Mouse (Mus musculus): Measurements from ENCODE around the gene Ppp6c.
"Not testable (repeated sequence)": the region's sequence is repeated elsewhere in the genome, so short reads cannot be mapped to it uniquely, and the experiment has no call there.

Gene Ppp6c

DNA sequence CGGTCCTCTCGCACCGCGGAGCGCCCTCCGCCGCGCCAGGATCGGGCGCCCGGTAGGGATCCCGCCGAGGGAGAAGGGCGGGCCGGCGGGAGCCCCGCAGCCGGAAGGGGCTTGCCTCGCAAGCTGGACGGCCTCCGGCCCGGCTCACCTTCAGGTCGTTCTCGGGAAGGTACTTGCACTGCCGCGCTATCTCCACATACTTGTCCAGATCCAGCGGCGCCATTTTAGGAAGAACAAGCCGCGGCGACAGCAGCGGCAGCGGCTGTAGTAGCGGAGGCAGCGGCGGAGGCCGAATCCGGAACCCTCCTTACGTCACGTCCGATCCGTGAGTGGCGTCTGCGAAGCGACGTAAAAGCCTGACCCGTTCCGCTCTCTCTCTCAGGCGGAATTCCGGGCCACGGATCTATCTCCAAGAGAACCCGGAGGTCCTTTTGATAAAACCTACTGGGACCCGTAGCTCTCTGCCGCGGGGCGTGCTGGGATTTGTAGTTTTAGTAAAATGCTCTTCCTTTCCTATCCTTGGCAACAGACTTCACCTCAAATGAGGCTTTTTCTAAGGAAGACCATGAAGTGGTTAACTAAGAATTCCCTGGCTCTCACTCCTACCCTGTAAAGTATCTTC is at the start of gene Ppp6c:
Gene Ppp6c, minus strand, starts transcription at position 433 of the 622 bp plus-strand sequence.
- DNase-seq (ENCODE audit: low spot score in 2 of 2) = peak; percentile 93 to 96

DNA sequence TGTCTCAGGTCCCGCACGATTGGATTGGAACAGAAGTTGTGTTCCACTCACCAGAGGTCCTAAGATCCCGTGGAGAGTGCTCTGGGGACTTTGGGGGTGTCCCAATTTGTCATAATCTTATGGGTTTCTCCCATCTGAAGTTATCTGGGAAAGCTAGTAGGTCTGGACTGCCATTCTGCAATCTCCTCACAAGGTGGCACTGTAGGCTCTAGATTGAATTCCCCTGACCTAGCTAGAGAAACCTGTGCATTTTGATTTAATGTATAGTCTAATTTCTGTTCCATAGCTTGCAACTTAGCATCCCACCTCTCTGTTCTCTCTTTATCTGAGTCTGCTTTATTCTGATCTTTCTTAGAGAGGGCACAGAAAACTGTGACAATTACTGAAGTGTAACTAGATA is 42.1 kb upstream of the Ppp6c start:
- no peak for DNase-seq (ENCODE audit: low spot score in 2 of 2)

- not testable (repeated sequence) for DNase-seq (ENCODE audit: low spot score in 2 of 2)
Measured at GRCm38 (mm10) chr2:39252275-39252674, 26.0 kb upstream of the Ppp6c start.

DNA sequence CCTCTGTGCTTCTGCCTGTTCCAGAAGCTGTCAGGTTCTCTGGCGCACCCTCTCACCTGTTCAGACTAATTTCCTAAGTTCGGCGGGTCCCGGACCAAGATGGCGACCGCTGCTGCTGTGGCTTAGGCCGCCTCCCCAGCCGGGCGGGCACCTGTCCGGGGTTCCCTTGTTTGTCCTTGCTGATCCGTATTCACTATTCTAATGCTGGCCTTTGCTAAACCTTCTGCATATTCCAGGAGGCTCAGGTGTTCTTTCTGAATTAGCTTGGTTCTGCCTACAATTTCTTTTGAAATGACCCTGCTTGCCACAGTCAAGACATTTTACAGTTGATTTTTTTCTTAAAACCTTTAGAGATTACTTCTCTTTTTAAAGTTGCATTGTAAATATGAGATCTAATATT is 20.6 kb upstream of the Ppp6c start:
- DNase-seq (ENCODE audit: low spot score in 2 of 2) = not testable (repeated sequence)

DNA sequence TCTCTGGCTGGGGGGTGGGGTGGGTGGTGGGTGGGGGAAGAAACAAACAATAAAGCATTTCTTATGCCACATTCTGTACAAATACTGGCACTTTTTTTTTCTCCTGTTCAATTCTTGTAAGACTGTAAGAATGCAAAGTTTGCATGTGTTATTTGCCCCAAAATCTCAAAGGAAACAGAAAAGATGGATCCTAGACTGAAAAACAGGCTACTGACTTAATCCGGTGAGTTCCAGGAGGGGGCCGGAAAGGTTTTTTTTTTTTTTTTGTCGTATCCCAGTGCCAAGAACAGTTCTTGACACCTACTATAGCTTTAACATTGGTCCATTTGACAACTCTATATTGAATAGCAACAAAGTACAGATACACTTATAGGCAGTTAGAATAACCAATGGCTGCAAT is 480 bp upstream of the Ppp6c start:
- DNase-seq (ENCODE audit: low spot score in 2 of 2) = no peak

DNA sequence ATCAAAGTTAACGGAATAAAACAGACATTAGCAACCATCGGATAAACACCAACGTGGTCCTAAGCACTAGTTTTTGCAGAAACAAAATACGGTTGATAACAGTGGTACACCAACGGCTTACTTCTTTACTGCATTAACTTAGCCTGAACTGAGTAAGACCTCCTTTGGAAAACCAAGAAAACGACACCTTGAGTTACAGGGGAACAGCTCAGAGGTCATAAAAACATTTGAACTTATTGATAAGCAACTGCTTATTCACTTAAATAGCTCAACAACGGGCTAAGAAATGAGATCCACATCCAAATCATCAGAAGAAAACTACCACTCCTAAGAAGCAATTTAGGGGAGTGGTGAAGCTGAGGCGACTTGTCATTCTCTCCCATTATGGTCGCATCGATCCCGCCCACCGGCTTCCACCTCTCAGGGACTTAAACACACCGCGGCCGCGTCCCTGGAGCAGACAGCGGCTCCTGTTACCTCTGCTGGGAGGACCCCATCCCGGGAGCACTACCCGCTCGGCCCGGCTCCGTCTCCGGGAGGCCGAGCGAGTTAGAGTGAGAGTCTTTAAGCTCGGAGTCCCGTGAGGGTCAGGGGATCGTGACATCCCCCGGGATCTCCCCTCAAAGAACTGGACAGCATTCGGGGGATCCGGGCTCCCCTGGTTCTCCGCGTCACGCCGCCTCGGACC is 776 bp downstream of the Ppp6c start:
- DNase-seq (ENCODE audit: low spot score in 2 of 2) = peak in 1 of 2 experiments; percentile 65

- no peak for DNase-seq (ENCODE audit: low spot score in 2 of 2)
Measured at GRCm38 (mm10) chr2:39224621-39225020, 1.6 kb downstream of the Ppp6c start.

DNA sequence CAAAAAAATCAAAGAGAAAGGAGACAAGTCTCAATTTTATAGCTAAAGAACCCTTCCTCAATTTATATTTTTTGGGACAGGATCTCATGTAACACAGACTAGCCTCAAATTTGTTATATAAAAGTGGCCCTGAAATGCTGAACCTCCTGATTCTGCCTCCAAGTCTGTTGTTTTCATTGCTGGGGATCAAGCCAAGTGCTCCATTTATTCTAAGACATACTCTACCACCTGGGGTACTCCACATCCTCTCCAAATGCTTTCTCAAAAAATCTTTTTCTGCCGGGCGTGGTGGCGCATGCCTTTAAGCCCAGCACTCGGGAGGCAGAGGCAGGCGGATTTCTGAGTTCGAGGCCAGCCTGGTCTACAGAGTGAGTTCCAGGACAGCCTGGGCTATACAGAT is 6.2 kb downstream of the Ppp6c start:
- DNase-seq (ENCODE audit: low spot score in 2 of 2) = no peak

- no peak for DNase-seq (ENCODE audit: low spot score in 2 of 2)
Measured at GRCm38 (mm10) chr2:39219034-39219433, 7.2 kb downstream of the Ppp6c start.

- DNase-seq (ENCODE audit: low spot score in 2 of 2) = no peak
Measured at GRCm38 (mm10) chr2:39217150-39217549, 9.1 kb downstream of the Ppp6c start.

DNA sequence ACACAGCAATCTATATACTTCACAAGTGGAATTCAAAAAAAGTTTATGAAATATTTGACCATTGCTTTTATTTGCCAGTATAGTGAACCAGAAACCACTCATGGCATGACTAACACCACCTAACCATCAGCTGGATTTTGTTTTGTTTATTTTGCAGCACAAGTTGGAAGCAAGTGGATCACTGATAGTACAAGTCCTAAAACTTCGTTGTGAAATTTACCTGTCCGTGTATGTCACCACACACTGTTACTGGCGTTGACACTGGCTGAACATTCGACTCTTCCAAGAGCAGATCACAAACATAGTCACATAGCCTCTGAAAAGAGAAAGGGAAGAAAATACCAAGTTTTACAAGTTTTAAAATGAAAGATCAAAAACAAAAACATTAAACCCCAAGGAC is 15.5 kb downstream of the Ppp6c start:
- DNase-seq (ENCODE audit: low spot score in 2 of 2) = no peak

- DNase-seq (ENCODE audit: low spot score in 2 of 2) = no peak
Measured at GRCm38 (mm10) chr2:39203359-39203758, 22.9 kb downstream of the Ppp6c start.

DNA sequence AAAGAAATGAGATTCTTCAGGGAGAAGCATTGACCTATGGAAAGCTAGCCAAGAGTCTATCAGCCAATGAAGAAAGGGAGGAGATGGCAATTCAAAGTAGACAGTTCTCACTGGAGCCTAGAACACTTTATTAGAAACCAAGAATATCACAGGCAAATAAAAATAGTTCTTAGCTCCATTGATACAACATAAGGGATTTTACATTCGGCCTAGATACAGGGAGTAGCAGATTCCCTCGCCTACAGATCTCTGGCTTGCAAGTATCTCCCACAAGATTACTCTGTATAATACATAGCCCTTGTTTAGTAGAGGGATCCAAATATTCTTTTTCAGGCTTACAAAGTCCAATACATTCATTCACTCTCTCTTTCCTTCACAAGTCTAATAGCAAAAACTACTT is 31.4 kb downstream of the Ppp6c start:
- no peak for DNase-seq (ENCODE audit: low spot score in 2 of 2)

DNA sequence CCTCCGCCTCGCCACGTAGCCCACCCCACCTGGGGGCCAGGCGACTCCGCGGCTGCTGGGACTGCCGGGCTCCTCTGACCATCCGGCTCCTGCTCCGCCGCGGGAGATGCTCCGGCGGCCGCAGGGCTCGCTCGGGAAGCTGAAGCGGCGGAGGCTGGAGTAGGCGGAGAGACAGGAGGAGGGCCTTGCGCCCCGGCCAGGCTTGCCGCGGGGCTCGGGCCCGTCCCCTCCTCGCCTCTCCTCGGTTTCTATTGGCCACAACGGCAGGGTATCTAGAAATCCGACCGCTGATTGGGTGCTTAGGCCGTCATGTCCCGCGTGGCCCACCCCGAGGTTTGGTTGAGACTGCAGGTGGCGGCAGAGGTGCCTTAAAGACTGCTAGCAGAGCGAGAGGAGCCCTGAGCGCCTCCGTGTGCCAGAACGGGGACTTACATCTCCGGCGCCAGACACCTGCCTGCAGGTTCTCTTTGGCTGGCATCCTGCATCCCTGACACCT is 35.6 kb downstream of the Ppp6c start, which contains the start of gene Scai:
Gene Scai, minus strand, starts transcription at position 174 of the 496 bp plus-strand sequence.
- peak; percentile 98 for DNase-seq (ENCODE audit: low spot score in 2 of 2)

GRCm38 (mm10) chr2:39189961-39190560 is 36.2 kb downstream of the Ppp6c start:
- no peak for DNase-seq (ENCODE audit: low spot score in 2 of 2)

- DNase-seq (ENCODE audit: low spot score in 2 of 2) = no peak
Measured at GRCm38 (mm10) chr2:39185942-39186341, 40.3 kb downstream of the Ppp6c start.

DNA sequence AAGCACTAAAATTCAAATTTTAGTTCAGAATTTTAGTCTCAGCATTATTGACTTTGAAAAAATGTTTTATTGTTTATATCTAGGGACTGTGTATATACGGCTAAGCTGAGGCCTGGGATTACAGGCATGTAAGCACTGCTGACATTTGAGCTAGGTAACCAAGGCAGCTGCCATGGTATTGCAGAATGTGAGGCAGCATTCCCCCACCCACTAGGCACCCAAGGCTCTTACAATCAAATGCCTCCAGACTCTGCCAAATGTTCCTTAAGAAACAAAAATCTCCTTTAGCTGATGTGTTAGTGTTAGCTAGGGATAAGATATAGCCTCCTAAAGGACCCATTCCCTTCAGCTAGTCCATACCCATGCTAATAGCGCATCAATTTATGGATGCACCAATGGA is 42.7 kb downstream of the Ppp6c start:
- no peak for DNase-seq (ENCODE audit: low spot score in 2 of 2)

GRCm38 (mm10) chr2:39160996-39161395 is 65.3 kb downstream of the Ppp6c start:
- DNase-seq (ENCODE audit: low spot score in 2 of 2) = no peak

DNA sequence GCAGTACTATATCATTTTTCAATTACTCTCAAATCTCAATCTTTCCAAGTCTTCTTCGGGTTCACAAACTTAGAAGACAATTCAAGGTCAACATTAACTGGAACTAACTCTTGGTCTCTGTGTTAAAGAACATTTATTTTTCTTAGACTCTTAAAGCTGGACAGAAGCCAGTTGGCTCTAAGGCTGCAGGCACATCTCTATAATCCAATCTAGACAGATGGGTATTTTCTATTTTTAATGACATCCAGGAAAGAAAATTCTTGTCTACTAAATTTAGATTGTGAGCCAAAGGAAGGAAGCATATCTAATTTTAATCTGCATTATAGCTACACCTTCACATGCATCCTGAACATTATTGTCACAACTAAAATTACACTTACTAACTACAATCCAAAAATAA is 68.3 kb downstream of the Ppp6c start:
- peak in 1 of 2 experiments; percentile 3 for DNase-seq (ENCODE audit: low spot score in 2 of 2)

GRCm38 (mm10) chr2:39156821-39157220 is 69.4 kb downstream of the Ppp6c start:
- no peak for DNase-seq (ENCODE audit: low spot score in 2 of 2)

DNA sequence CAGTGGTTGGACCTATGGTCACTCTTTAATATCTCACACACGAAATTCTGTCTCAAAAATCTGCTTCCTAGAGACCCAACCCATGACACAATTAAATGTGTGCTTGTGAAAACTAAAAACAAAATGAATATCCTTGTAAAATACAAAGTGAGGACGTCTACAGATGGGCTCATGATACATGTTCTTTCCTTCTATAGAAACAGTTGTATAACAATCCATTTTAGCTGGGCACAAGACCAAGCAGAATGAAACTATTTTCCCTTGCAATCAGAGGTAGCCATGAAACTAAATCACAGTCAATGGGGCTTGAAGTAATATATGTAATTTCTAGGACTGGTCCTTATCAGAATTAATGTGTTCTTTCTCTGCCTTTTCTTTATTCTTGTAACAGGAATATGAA is 75.3 kb downstream of the Ppp6c start:
- no peak for DNase-seq (ENCODE audit: low spot score in 2 of 2)

- DNase-seq (ENCODE audit: low spot score in 2 of 2) = no peak
Measured at GRCm38 (mm10) chr2:39148075-39148474, 78.2 kb downstream of the Ppp6c start.

- no peak for DNase-seq (ENCODE audit: low spot score in 2 of 2)
Measured at GRCm38 (mm10) chr2:39146469-39146868, 79.8 kb downstream of the Ppp6c start.
